Mouse (Mus musculus) gastrocnemius, adult 2 months (tissue): ENCODE measurements around the gene Mycbpap. TPM values are rescaled to one million over a fixed set of nuclear protein-coding genes. Genes with fewer than 3 reads are reported as not detected.

ENCODE experiments used
- DNase-seq: peaks from one replicate; pipeline ENCODE4 v3.0.0; 2022
- H3K27ac ChIP-seq: fragments of 200-600 bp; 2 replicates; pipeline ENCODE4 v1.8.1; 2022; ENCODE audit warnings: mild to moderate bottlenecking
- H3K4me3 ChIP-seq: fragments of 200-600 bp; 2 replicates; pipeline ENCODE4 v1.8.1; 2022; ENCODE audit warnings: mild to moderate bottlenecking, moderate library complexity
- CTCF ChIP-seq: fragments of 200-600 bp; IDR thresholded peaks from 2 replicates; pipeline ENCODE4 v1.8.1; 2022; ENCODE audit warnings: antibody characterized with exemption, mild to moderate bottlenecking, moderate library complexity
- intact Hi-C: fragments of 180-260 bp; cut with DNase I; formaldehyde crosslinking; loops from one replicate; pipeline ENCODE4 v1.15.1; 2025
- long read RNA-seq, 2 experiments: library from polyadenylated mRNA; stranded (forward); transcript quantifications; one replicate each; pipeline ENCODE4 v2.0.0; 2021
- total RNA-seq, 2 experiments: library from RNA; stranded (reverse); gene quantifications; 2 replicates each; pipeline ENCODE4 v1.2.3; 2021

Gene Mycbpap
- total RNA-seq: not detected
- long read RNA-seq, experiment 1: 0 reads
- long read RNA-seq, experiment 2: 0 reads

GRCm38 (mm10) chr11:94521219-94521843 lies at the start of gene Mycbpap:
Mycbpap (minus strand) TSS chr11:94521742.
- Histone ChIP-seq H3K27ac (no peak within 1 kb of the TSS), H3K4me3 (peak within 1 kb of the TSS; percentile 81)
- intact Hi-C loops: no loop called here
- DNase-seq: peak; percentile 42
- peak; percentile 7; the same call in 1 of the 2 replicates for TF ChIP-seq CTCF

GRCm38 (mm10) chr11:94570612-94571011 lies 49.1 kb upstream of the Mycbpap start:
- DNase-seq: no peak
- intact Hi-C loops: no loop called here
- no peak overlapping the region for H3K4me3 ChIP-seq
- no peak overlapping the region for H3K27ac ChIP-seq
- TF ChIP-seq CTCF: no peak

GRCm38 (mm10) chr11:94567326-94567725 lies 45.8 kb upstream of the Mycbpap start:
- no peak for DNase-seq
- no peak for TF ChIP-seq CTCF
- intact Hi-C loops: no loop called here
- peak overlapping the region; percentile 5; the same call in 1 of the 2 replicates for H3K27ac ChIP-seq
- peak overlapping the region; percentile 59 for H3K4me3 ChIP-seq

GRCm38 (mm10) chr11:94566534-94566933 lies 45.0 kb upstream of the Mycbpap start:
- Histone ChIP-seq H3K27ac (peak overlapping the region; percentile 28; the same call in 1 of the 2 replicates), H3K4me3 (peak overlapping the region; percentile 59)
- DNase-seq: no peak
- no peak for TF ChIP-seq CTCF
- intact Hi-C loops: no loop called here

GRCm38 (mm10) chr11:94565151-94565479 lies 43.6 kb upstream of the Mycbpap start:
- no peak for DNase-seq
- H3K4me3 ChIP-seq: peak overlapping the region; percentile 59
- peak overlapping the region; percentile 62 for H3K27ac ChIP-seq
- intact Hi-C loops: no loop called here
- TF ChIP-seq CTCF: no peak

- peak; percentile 10; the same call in 1 of the 2 replicates for TF ChIP-seq CTCF
- peak; percentile 62 for DNase-seq
- H3K4me3 ChIP-seq: peak within 1 kb of the TSS; percentile 59
- intact Hi-C loops: no loop called here
- H3K27ac ChIP-seq: peak within 1 kb of the TSS; percentile 62
These were observed 43.1 kb upstream of the Mycbpap start, which contains the start of gene Chad for GRCm38 (mm10) chr11:94564437-94565150. Chad (plus strand) TSS chr11:94565047.

GRCm38 (mm10) chr11:94563821-94564220 lies 42.3 kb upstream of the Mycbpap start:
- peak; percentile 50 for DNase-seq
- peak overlapping the region; percentile 62 for H3K27ac ChIP-seq
- TF ChIP-seq CTCF: no peak
- intact Hi-C loops: no loop called here
- H3K4me3 ChIP-seq: peak overlapping the region; percentile 59

- Histone ChIP-seq H3K4me3 (no peak overlapping the region), H3K27ac (peak overlapping the region; percentile 62; the same call in 1 of the 2 replicates)
- intact Hi-C loops: no loop called here
- no peak for TF ChIP-seq CTCF
- no peak for DNase-seq
These were observed 41.8 kb upstream of the Mycbpap start for GRCm38 (mm10) chr11:94563383-94563782.

- TF ChIP-seq CTCF: no peak
- H3K27ac ChIP-seq: no peak overlapping the region
- intact Hi-C loops: no loop called here
- DNase-seq: no peak
- no peak overlapping the region for H3K4me3 ChIP-seq
These were observed 36.7 kb upstream of the Mycbpap start for GRCm38 (mm10) chr11:94558226-94558625.

GRCm38 (mm10) chr11:94550442-94550744 lies 28.9 kb upstream of the Mycbpap start:
- no peak for TF ChIP-seq CTCF
- intact Hi-C loops: no loop called here
- DNase-seq: no peak
- H3K27ac ChIP-seq: no peak overlapping the region
- H3K4me3 ChIP-seq: no peak overlapping the region

GRCm38 (mm10) chr11:94549691-94550441 lies 28.3 kb upstream of the Mycbpap start:
- intact Hi-C loops: loop anchor here (5.0 kb wide), 1 partner anchor 218 kb away; no protein-coding TSS in a partner anchor
- Histone ChIP-seq H3K4me3 (peak overlapping the region; percentile 97), H3K27ac (peak overlapping the region; percentile 94)
- no peak for TF ChIP-seq CTCF
- DNase-seq: no peak

GRCm38 (mm10) chr11:94548888-94549690 lies 27.5 kb upstream of the Mycbpap start, which contains the start of gene Rsad1:
Rsad1 (minus strand) TSS chr11:94549255.
- Histone ChIP-seq H3K27ac (peak within 1 kb of the TSS; percentile 94), H3K4me3 (peak within 1 kb of the TSS; percentile 97)
- peak; percentile 96 for DNase-seq
- intact Hi-C loops: loop anchor here (5.0 kb wide), 1 partner anchor 217 kb away; no protein-coding TSS in a partner anchor
- peak; percentile 92; the same call in 1 of the 2 replicates for TF ChIP-seq CTCF
